Mouse (Mus musculus) stomach, embryonic 14.5 days (tissue): ENCODE data around the gene Gzmg. TPM values are rescaled to one million over a fixed set of nuclear protein-coding genes. Genes with fewer than 3 reads are reported as not detected.
"Not testable (repeated sequence)": the region's sequence is repeated elsewhere in the genome, so short reads cannot be mapped to it uniquely, and the experiment has no call there.

ENCODE experiments used
- ATAC-seq: fragments of 200-750 bp; cut with Nextera tagmentation; 2 replicates; pipeline ENCODE4 v1.8.0; 2017; ENCODE audit warnings: low read depth, moderate TSS enrichment; ENCODE audit not compliant: insufficient number of reproducible peaks, insufficient read depth, low FRiP score
- H3K27ac ChIP-seq: fragments of 300-500 bp; sonication (generic); 2 replicates; pipeline ENCODE4 v1.5.1; 2014; ENCODE audit warnings: mild to moderate bottlenecking, low read length, moderate library complexity, mixed read lengths
- H3K27me3 ChIP-seq: fragments of 300-500 bp; sonication (generic); 2 replicates; pipeline ENCODE4 v1.6.1; 2014; ENCODE audit warnings: low read length, control low read depth, mixed read lengths; ENCODE audit not compliant: control insufficient read depth, insufficient read depth
- H3K36me3 ChIP-seq: fragments of 300-500 bp; sonication (generic); 2 replicates; pipeline ENCODE4 v1.6.1; 2014; ENCODE audit warnings: mild to moderate bottlenecking, control low read depth, low read length, moderate library complexity, mixed read lengths; ENCODE audit not compliant: control insufficient read depth, insufficient read depth
- H3K4me1 ChIP-seq: fragments of 300-500 bp; sonication (generic); 2 replicates; pipeline ENCODE4 v1.6.1; 2014; ENCODE audit warnings: low read length, control low read depth, mixed read lengths; ENCODE audit not compliant: control insufficient read depth, insufficient read depth
- H3K4me2 ChIP-seq: fragments of 300-500 bp; sonication (generic); replicated peaks from 2 replicates; pipeline ENCODE4 v1.6.1; 2014; ENCODE audit warnings: low read depth, low read length, control low read depth
- H3K4me3 ChIP-seq: fragments of 300-500 bp; sonication (generic); 2 replicates; pipeline ENCODE4 v1.5.1; 2014; ENCODE audit warnings: low read depth, low read length, control low read depth
- H3K9ac ChIP-seq: fragments of 300-500 bp; sonication (generic); replicated peaks from 2 replicates; pipeline ENCODE4 v1.6.1; 2014; ENCODE audit warnings: low read depth, mild to moderate bottlenecking, control low read depth, low read length, moderate library complexity, mixed read lengths
- H3K9me3 ChIP-seq: fragments of 300-500 bp; sonication (generic); 2 replicates; pipeline ENCODE4 v1.6.1; 2016; ENCODE audit warnings: low read depth, low read length, control low read depth; ENCODE audit not compliant: control insufficient read depth
- WGBS: fragments of 180-500 bp; shearing (Covaris S2); extraction: QIAGEN DNeasy Blood & Tissue Kit; methylation state at CpG from one replicate; pipeline ENCODE4 v1.1.7; 2014; 5-methylcytosine and 5-hydroxymethylcytosine counted together
- polyA plus RNA-seq: library from polyadenylated mRNA; unstranded; fragments of >200 nt; fragmentation: Nextera tagmentation; extraction: Ambion mirVana; gene quantifications from 2 replicates; pipeline ENCODE4 v1.2.1, GENCODE M21; 2014

The Gzmg gene
- polyA plus RNA-seq: not detected in 2 replicates

- H3K4me3 ChIP-seq, H3K4me2 ChIP-seq, H3K27me3 ChIP-seq, H3K9ac ChIP-seq, H3K36me3 ChIP-seq, ATAC-seq, H3K4me1 ChIP-seq, H3K9me3 ChIP-seq, H3K27ac ChIP-seq: not testable (repeated sequence)
- 82% methylated on average over 2 of the region's 2 CpGs for WGBS
Measured at GRCm38 (mm10) chr14:56159479-56159878, at the start of gene Gzmg. Gene Gzmg (minus strand): TSS chr14:56159579.

- H3K4me3 ChIP-seq: no peak overlapping the region
- H3K9ac ChIP-seq: no peak overlapping the region
- no peaks in the 10 kb centered on the region for H3K9me3 ChIP-seq
- no peaks in the 10 kb centered on the region for H3K4me1 ChIP-seq
- H3K27ac ChIP-seq: no peak overlapping the region
- H3K36me3 ChIP-seq: no peaks in the 10 kb centered on the region
- no peak overlapping the region for H3K4me2 ChIP-seq
- no peak for ATAC-seq
- no peaks in the 10 kb centered on the region for H3K27me3 ChIP-seq
- 78% methylated on average over 1 of the region's 1 CpGs for WGBS
Measured at GRCm38 (mm10) chr14:56205613-56206012, 46.2 kb upstream of the Gzmg start.

GRCm38 (mm10) chr14:56205021-56205420 is 45.6 kb upstream of the Gzmg start:
- H3K4me3 ChIP-seq, ATAC-seq, H3K36me3 ChIP-seq, H3K9me3 ChIP-seq, H3K4me1 ChIP-seq, H3K27me3 ChIP-seq, H3K27ac ChIP-seq, H3K9ac ChIP-seq, H3K4me2 ChIP-seq: not testable (repeated sequence)
- WGBS: 34% methylated on average over 5 of the region's 5 CpGs

- ATAC-seq: no peak
- Histone ChIP-seq H3K27me3 (no peaks in the 10 kb centered on the region), H3K36me3 (no peaks in the 10 kb centered on the region), H3K27ac (no peak overlapping the region), H3K4me1 (no peaks in the 10 kb centered on the region), H3K4me2 (no peak overlapping the region), H3K9me3 (no peaks in the 10 kb centered on the region), H3K4me3 (no peak overlapping the region), H3K9ac (no peak overlapping the region)
- WGBS: 13% methylated on average over 2 of the region's 2 CpGs
Measured at GRCm38 (mm10) chr14:56203975-56204374, 44.6 kb upstream of the Gzmg start.

GRCm38 (mm10) chr14:56186946-56187345 is 27.6 kb upstream of the Gzmg start:
- Histone ChIP-seq H3K27ac (no peak overlapping the region), H3K36me3 (no peaks in the 10 kb centered on the region), H3K4me1 (no peaks in the 10 kb centered on the region), H3K4me3 (no peak overlapping the region), H3K27me3 (no peaks in the 10 kb centered on the region), H3K9ac (no peak overlapping the region), H3K9me3 (no peaks in the 10 kb centered on the region), H3K4me2 (no peak overlapping the region)
- no peak for ATAC-seq
- WGBS: 59% methylated on average over 6 of the region's 6 CpGs

- Histone ChIP-seq H3K36me3 (no peaks in the 10 kb centered on the region), H3K9me3 (no peaks in the 10 kb centered on the region), H3K4me2 (no peak overlapping the region), H3K9ac (no peak overlapping the region), H3K4me3 (no peak overlapping the region), H3K4me1 (no peaks in the 10 kb centered on the region), H3K27ac (no peak overlapping the region), H3K27me3 (no peaks in the 10 kb centered on the region)
- ATAC-seq: no peak
- 68% methylated on average over 5 of the region's 5 CpGs for WGBS
Measured at GRCm38 (mm10) chr14:56186521-56186920, 27.1 kb upstream of the Gzmg start.

GRCm38 (mm10) chr14:56177651-56178050 is 18.3 kb upstream of the Gzmg start:
- H3K9me3 ChIP-seq, ATAC-seq, H3K27me3 ChIP-seq, H3K4me1 ChIP-seq, H3K4me2 ChIP-seq, H3K9ac ChIP-seq, H3K27ac ChIP-seq, H3K4me3 ChIP-seq, H3K36me3 ChIP-seq: not testable (repeated sequence)
- 21% methylated on average over 8 of the region's 8 CpGs for WGBS

GRCm38 (mm10) chr14:56174499-56174898 is 15.1 kb upstream of the Gzmg start, which contains the start of gene Gzmn:
Gene Gzmn (minus strand): TSS chr14:56174599.
- H3K9me3 ChIP-seq: no peaks in the 10 kb centered on the region
- no peaks in the 10 kb centered on the region for H3K36me3 ChIP-seq
- no peak for ATAC-seq
- H3K4me2 ChIP-seq: no peak within 1 kb of the TSS
- H3K9ac ChIP-seq: no peak within 1 kb of the TSS
- H3K4me3 ChIP-seq: no peak within 1 kb of the TSS
- WGBS: 88% methylated on average over 5 of the region's 5 CpGs
- H3K4me1 ChIP-seq: no peaks in the 10 kb centered on the region
- H3K27ac ChIP-seq: no peak within 1 kb of the TSS
- no peaks in the 10 kb centered on the region for H3K27me3 ChIP-seq

- Histone ChIP-seq H3K27me3 (no peaks in the 10 kb centered on the region), H3K4me1 (no peaks in the 10 kb centered on the region), H3K4me2 (no peak overlapping the region), H3K4me3 (no peak overlapping the region), H3K9me3 (no peaks in the 10 kb centered on the region), H3K9ac (no peak overlapping the region), H3K36me3 (no peaks in the 10 kb centered on the region), H3K27ac (no peak overlapping the region)
- no peak for ATAC-seq
- 87% methylated on average over 6 of the region's 6 CpGs for WGBS
Measured at GRCm38 (mm10) chr14:56173396-56173795, 14.0 kb upstream of the Gzmg start.
